Mouse (Mus musculus) brain, embryonic 14.5 days (tissue): ENCODE data around the gene Ing3.

Experiments used
- CTCF ChIP-seq: fragments of 200-500 bp; IDR thresholded peaks from 2 replicates; pipeline ENCODE4 v1.5.1; 2012; ENCODE audit warnings: inconsistent platforms, mild to moderate bottlenecking, moderate library complexity, borderline replicate concordance; ENCODE audit not compliant: insufficient read depth, insufficient read length; ENCODE audit errors: extremely low read depth
- POLR2A ChIP-seq: fragments of 200-500 bp; IDR thresholded peaks from 2 replicates; pipeline ENCODE4 v1.6.1; 2012; ENCODE audit warnings: mild to moderate bottlenecking, inconsistent platforms, borderline replicate concordance; ENCODE audit not compliant: poor library complexity, insufficient read depth, insufficient read length, severe bottlenecking; ENCODE audit errors: extremely low read depth

DNA sequence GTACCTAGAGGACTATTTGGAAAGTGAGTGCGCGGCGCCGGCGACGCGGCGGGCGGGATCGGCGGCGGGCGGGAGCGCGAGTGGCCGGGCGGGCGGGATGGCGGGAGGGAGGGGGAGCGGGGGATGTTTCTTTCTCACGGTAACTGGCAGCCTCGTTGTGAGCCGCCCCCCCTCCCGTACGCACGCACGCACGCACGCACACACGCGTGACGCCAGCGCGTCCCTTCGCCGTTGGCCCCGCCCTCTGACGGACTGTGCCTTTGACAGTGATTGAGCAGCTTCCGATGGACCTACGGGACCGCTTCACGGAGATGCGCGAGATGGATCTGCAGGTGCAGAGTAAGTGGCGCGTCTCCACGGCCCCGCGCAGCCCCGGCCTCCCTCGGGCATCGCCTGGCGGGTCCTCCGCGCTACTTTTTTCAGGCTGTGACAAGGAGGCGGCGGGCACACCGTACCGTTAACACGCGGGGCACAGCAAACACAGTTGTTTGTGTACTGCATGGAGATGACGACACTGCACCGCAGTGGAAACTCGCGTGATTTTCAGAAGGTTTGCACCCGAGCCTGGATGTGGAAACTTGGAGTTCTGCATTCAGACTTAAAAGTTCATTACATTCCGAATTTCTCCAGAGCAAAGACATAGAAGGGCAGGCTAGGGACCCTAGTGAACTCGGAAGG is 539 bp downstream of the Ing3 start:
- TF ChIP-seq CTCF (no peak), POLR2A (peak; percentile 18; the same call in 1 of the 2 replicates)
